Mouse (Mus musculus) heart, postnatal 14 days (tissue): ENCODE data around the gene Lrrc49. TPM values are rescaled to one million over a fixed set of nuclear protein-coding genes. Genes with fewer than 3 reads are reported as not detected.

Source experiments
- DNase-seq, 2 experiments: peaks; one replicate each; pipeline ENCODE4 v3.0.0; 2021 to 2022
- intact Hi-C: fragments of 180-260 bp; cut with DNase I; formaldehyde crosslinking; loops from one replicate; pipeline ENCODE4 v1.15.1; 2025
- total RNA-seq, 2 experiments: library from RNA; stranded (reverse); gene quantifications; 2 replicates each; pipeline ENCODE4 v1.2.3; 2021

Lrrc49 gene
- total RNA-seq, 2 experiments from 2014 or later, result 5.7 to 6.8 TPM

- no peak for DNase-seq
- intact Hi-C loops, result no loop called here
Measured at GRCm38 (mm10) chr9:60681005-60681404, 7.0 kb downstream of the Lrrc49 start.

GRCm38 (mm10) chr9:60678913-60679312 lies 9.0 kb downstream of the Lrrc49 start:
- DNase-seq, result no peak
- intact Hi-C loops, result no loop called here

GRCm38 (mm10) chr9:60676429-60676828 lies 11.5 kb downstream of the Lrrc49 start:
- intact Hi-C loops, result no loop called here
- DNase-seq, result no peak

GRCm38 (mm10) chr9:60674780-60675179 lies 13.2 kb downstream of the Lrrc49 start:
- intact Hi-C loops, result loop anchor here (5.0 kb wide), 1 partner anchor 432 kb away; no protein-coding TSS in a partner anchor
- no peak for DNase-seq

- no peak for DNase-seq
- intact Hi-C loops, result loop anchor here (5.0 kb wide), 1 partner anchor 430 kb away; no protein-coding TSS in a partner anchor
Measured at GRCm38 (mm10) chr9:60672568-60672967, 15.4 kb downstream of the Lrrc49 start.

- intact Hi-C loops, result no loop called here
- DNase-seq, result no peak
Measured at GRCm38 (mm10) chr9:60668886-60669285, 19.1 kb downstream of the Lrrc49 start.

GRCm38 (mm10) chr9:60665535-60665934 lies 22.4 kb downstream of the Lrrc49 start:
- DNase-seq, result no peak
- intact Hi-C loops, result no loop called here

GRCm38 (mm10) chr9:60664866-60665265 lies 23.1 kb downstream of the Lrrc49 start:
- no peak for DNase-seq
- intact Hi-C loops, result no loop called here

GRCm38 (mm10) chr9:60664385-60664784 lies 23.6 kb downstream of the Lrrc49 start:
- intact Hi-C loops, result no loop called here
- peak; percentile 15 to 28 for DNase-seq

- intact Hi-C loops, result no loop called here
- no peak for DNase-seq
Measured at GRCm38 (mm10) chr9:60662936-60663335, 25.0 kb downstream of the Lrrc49 start.

- no peak for DNase-seq
- intact Hi-C loops, result no loop called here
Measured at GRCm38 (mm10) chr9:60653582-60653981, 34.4 kb downstream of the Lrrc49 start.

GRCm38 (mm10) chr9:60653137-60653536 lies 34.8 kb downstream of the Lrrc49 start:
- intact Hi-C loops, result no loop called here
- DNase-seq, result no peak

- intact Hi-C loops, result no loop called here
- DNase-seq, result no peak
Measured at GRCm38 (mm10) chr9:60650277-60650676, 37.7 kb downstream of the Lrrc49 start.

- peak; percentile 56 to 66 for DNase-seq
- intact Hi-C loops, result no loop called here
Measured at GRCm38 (mm10) chr9:60648981-60649975, 38.7 kb downstream of the Lrrc49 start.

- DNase-seq, result no peak
- intact Hi-C loops, result no loop called here
Measured at GRCm38 (mm10) chr9:60633601-60634000, 54.4 kb downstream of the Lrrc49 start.

GRCm38 (mm10) chr9:60626311-60626791 lies 61.6 kb downstream of the Lrrc49 start:
- intact Hi-C loops, result no loop called here
- DNase-seq, result no peak

GRCm38 (mm10) chr9:60625895-60626294 lies 62.1 kb downstream of the Lrrc49 start:
- intact Hi-C loops, result no loop called here

GRCm38 (mm10) chr9:60616946-60617345 lies 71.0 kb downstream of the Lrrc49 start:
- intact Hi-C loops, result no loop called here
- DNase-seq, result peak; percentile 31 to 43

More at GRCm38 (mm10) chr9:60625895-60626294, 62.1 kb downstream of the Lrrc49 start:
- no peak for DNase-seq

GRCm38 (mm10) chr9:60616359-60616758 lies 71.6 kb downstream of the Lrrc49 start:
- intact Hi-C loops, result no loop called here
- DNase-seq, result no peak

- no peak for DNase-seq
- intact Hi-C loops, result no loop called here
Measured at GRCm38 (mm10) chr9:60612260-60612659, 75.7 kb downstream of the Lrrc49 start.

GRCm38 (mm10) chr9:60610194-60610593 lies 77.8 kb downstream of the Lrrc49 start:
- intact Hi-C loops, result no loop called here
- DNase-seq, result no peak

GRCm38 (mm10) chr9:60608857-60609256 lies 79.1 kb downstream of the Lrrc49 start:
- DNase-seq, result no peak
- intact Hi-C loops, result no loop called here
